Mouse (Mus musculus): Measurements from ENCODE around the gene Siglecf. TPM values are rescaled to one million over a fixed set of nuclear protein-coding genes. Genes with fewer than 3 reads are reported as not detected.
"Not testable (repeated sequence)": the region's sequence is repeated elsewhere in the genome, so short reads cannot be mapped to it uniquely, and the experiment has no call there.

Gene Siglecf
- polyA plus RNA-seq, 1 experiment from 2014 or later: not detected

DNA sequence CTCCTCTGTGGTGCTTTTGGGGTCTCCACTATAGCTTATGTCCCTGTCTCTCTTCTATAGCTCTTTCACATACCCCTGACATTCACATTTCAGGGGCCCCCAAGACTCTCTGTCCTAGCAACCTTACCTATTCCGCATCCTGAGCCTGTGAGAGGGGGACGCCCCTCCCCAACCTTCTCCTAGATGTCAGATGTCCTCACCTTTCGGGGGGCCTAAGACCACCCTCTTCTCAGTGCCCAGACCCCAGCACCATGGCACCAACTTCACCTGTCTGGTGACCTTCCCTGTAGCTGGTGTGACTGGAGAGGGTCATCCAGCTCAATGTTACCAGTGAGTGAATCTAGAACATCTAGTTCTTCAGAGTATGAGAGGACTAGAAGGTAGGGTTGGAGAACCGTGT, 6.7 kb upstream of the Siglecf start:
- Histone ChIP-seq H3K4me2 (no peak overlapping the region), H3K4me1 (no peaks in the 10 kb centered on the region), H3K27ac (no peak overlapping the region), H3K36me3 (ENCODE audit: poor library complexity, severe bottlenecking) (no peaks in the 10 kb centered on the region), H3K27me3 (no peaks in the 10 kb centered on the region), H3K4me3 (no peak overlapping the region), H3K9me3 (replicated peaks) (no peaks in the 10 kb centered on the region), H3K9ac (no peak overlapping the region)
- ATAC-seq: no peak
- 86% methylated on average over 4 of the region's 4 CpGs for WGBS

DNA sequence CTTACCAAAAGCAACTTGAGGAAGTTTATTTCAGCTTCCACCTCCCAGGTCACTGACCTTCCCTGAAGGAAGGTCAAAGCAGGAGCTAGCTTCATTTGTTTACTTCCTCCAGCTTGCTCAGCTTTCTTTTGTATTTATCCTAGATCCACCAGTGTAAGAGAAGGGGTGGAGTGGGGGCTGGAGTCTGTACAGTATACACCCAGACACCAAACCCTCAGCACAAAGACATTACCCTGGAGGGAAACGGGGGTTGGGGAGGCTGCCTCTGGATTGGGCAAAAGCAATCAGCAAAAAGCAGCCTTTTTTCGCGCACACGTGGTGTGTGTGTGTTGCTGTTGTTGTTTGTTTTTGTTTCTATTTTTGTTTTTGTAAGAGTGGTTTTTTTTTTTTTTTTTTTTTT, 5.0 kb upstream of the Siglecf start:
- Histone ChIP-seq H3K9me3 (replicated peaks) (no peaks in the 10 kb centered on the region), H3K27me3 (no peaks in the 10 kb centered on the region), H3K36me3 (ENCODE audit: poor library complexity, severe bottlenecking) (no peaks in the 10 kb centered on the region), H3K4me1 (no peaks in the 10 kb centered on the region), H3K4me3 (no peak overlapping the region), H3K4me2 (no peak overlapping the region), H3K9ac (no peak overlapping the region), H3K27ac (no peak overlapping the region)
- 75% methylated on average over 4 of the region's 4 CpGs for WGBS
- ATAC-seq: no peak

DNA sequence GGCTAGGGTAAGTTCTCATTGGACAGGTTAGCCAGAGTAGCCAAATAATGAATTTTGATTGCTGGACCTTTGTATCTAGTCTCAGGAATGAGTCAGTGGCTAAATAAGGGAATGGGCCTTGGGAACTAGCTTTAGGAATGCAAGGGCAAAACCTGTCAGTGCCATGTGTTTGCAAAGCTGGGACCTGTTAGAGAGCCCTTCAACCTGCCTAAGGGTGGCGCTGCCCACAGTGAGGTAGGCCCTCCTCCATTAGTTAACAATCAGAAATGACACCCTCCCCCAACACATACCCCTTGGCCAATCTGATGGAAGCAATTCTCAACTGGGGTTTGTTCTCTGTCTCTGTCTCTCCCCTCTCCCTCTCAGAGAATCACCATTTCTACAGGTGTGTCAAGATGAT, 4.6 kb upstream of the Siglecf start:
- no peaks in the 10 kb centered on the region for H3K4me1 ChIP-seq
- no peaks in the 10 kb centered on the region for H3K9me3 ChIP-seq (replicated peaks)
- no peak overlapping the region for H3K27ac ChIP-seq
- 76% methylated on average over 1 of the region's 1 CpGs for WGBS
- no peak overlapping the region for H3K4me2 ChIP-seq
- no peaks in the 10 kb centered on the region for H3K27me3 ChIP-seq
- no peaks in the 10 kb centered on the region for H3K36me3 ChIP-seq (ENCODE audit: poor library complexity, severe bottlenecking)
- no peak overlapping the region for H3K4me3 ChIP-seq
- ATAC-seq: no peak
- no peak overlapping the region for H3K9ac ChIP-seq

GRCm38 (mm10) chr7:43349623-43350022, 1.5 kb upstream of the Siglecf start:
- H3K27ac ChIP-seq; H3K36me3 ChIP-seq (ENCODE audit: poor library complexity, severe bottlenecking); H3K9ac ChIP-seq; H3K4me2 ChIP-seq; H3K27me3 ChIP-seq; H3K4me3 ChIP-seq; H3K9me3 ChIP-seq (replicated peaks); ATAC-seq; H3K4me1 ChIP-seq: not testable (repeated sequence)
- WGBS: 73% methylated on average over 5 of the region's 5 CpGs

- 67% methylated on average over 4 of the region's 4 CpGs for WGBS
- H3K4me1 ChIP-seq: no peaks in the 10 kb centered on the region
- H3K9me3 ChIP-seq (replicated peaks): no peaks in the 10 kb centered on the region
- H3K9ac ChIP-seq: no peak overlapping the region
- no peaks in the 10 kb centered on the region for H3K36me3 ChIP-seq (ENCODE audit: poor library complexity, severe bottlenecking)
- H3K27me3 ChIP-seq: no peaks in the 10 kb centered on the region
- H3K27ac ChIP-seq: no peak overlapping the region
- no peak overlapping the region for H3K4me2 ChIP-seq
- H3K4me3 ChIP-seq: no peak overlapping the region
- no peak for ATAC-seq
These were observed 2.0 kb downstream of the Siglecf start for GRCm38 (mm10) chr7:43353118-43353517.

DNA sequence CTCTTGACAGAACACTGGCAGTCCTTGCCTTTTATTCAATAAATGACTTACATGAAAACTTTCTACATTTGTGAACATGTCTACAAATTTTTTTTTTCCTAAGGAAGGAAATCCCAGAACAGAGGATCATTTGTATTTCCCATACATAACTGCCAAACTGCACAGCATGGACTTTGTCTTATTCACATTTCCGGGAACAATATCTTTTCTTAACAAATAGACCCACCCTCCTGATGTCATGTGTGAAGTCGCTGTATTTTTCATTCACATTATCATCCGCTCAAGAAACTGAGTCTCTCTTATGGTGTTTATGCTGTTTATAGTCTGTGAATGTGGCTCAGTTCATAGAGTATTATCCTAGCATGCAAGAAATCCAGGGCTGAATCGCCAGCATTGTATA, 2.6 kb downstream of the Siglecf start:
- Histone ChIP-seq H3K27me3 (no peaks in the 10 kb centered on the region), H3K9ac (no peak overlapping the region), H3K4me1 (no peaks in the 10 kb centered on the region), H3K9me3 (replicated peaks) (no peaks in the 10 kb centered on the region), H3K4me2 (no peak overlapping the region), H3K36me3 (ENCODE audit: poor library complexity, severe bottlenecking) (no peaks in the 10 kb centered on the region), H3K27ac (no peak overlapping the region), H3K4me3 (no peak overlapping the region)
- no peak for ATAC-seq
- WGBS: 84% methylated on average over 4 of the region's 4 CpGs

DNA sequence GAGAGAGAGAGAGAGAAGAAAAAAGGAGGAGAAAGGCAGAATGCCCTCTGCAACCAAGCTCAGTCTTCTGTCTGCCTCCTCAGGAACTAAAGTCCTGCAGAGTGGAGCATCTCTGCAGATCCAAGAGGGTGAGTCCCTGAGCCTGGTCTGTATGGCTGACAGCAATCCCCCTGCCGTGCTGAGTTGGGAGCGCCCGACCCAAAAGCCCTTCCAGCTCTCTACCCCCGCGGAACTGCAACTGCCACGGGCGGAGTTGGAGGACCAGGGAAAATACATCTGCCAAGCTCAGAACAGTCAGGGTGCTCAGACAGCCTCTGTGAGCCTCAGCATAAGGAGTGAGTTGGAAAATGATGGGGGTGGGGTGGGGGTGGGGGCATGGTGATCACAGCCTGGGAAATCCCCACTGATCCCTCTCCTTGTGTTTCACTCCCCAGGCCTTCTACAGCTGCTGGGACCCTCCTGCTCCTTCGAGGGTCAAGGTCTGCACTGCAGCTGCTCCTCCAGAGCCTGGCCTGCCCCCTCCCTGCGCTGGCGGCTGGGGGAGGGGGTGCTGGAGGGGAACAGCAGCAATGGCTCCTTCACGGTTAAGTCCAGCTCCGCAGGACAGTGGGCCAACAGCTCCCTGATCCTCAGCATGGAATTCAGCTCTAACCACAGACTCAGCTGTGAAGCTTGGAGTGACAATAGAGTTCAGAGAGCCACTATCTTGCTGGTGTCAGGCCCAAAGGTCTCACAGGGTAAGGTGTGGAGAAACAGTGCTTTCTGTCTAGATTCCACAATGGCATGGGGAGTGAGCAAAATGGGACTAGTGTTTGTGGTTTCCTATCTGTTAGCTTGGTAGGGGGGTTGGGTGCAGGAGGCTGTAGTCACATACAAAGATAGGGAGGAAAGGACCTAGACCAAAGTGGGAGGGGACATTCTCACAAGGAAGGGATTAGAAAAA, 4.0 kb downstream of the Siglecf start:
- no peak overlapping the region for H3K4me2 ChIP-seq
- H3K9me3 ChIP-seq (replicated peaks): no peaks in the 10 kb centered on the region
- 14% methylated on average over 12 of the region's 12 CpGs for WGBS
- H3K4me1 ChIP-seq: no peaks in the 10 kb centered on the region
- no peaks in the 10 kb centered on the region for H3K27me3 ChIP-seq
- ATAC-seq: no peak
- H3K36me3 ChIP-seq (ENCODE audit: poor library complexity, severe bottlenecking): no peaks in the 10 kb centered on the region
- no peak overlapping the region for H3K4me3 ChIP-seq
- no peak overlapping the region for H3K27ac ChIP-seq
- no peak overlapping the region for H3K9ac ChIP-seq

DNA sequence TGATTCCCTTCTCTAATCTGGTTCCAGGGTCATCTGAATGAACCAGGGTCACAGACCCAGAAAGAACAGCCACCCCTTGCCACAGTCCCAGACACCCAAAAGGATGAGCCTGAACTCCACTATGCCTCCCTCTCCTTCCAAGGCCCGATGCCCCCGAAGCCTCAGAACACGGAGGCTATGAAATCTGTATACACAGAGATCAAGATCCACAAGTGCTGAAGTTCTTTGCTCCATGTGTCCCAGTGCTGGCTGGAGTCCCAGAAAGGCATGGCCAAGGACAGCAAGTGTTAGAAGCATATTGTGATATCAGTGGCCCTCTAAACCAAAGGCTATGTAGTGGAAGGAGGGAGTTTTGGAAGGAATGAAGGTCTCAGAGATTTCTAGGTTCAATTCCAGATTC, 7.4 kb downstream of the Siglecf start:
- Histone ChIP-seq H3K9ac (no peak overlapping the region), H3K27ac (no peak overlapping the region), H3K4me3 (no peak overlapping the region), H3K4me1 (no peaks in the 10 kb centered on the region), H3K27me3 (no peaks in the 10 kb centered on the region), H3K36me3 (ENCODE audit: poor library complexity, severe bottlenecking) (no peaks in the 10 kb centered on the region), H3K4me2 (no peak overlapping the region), H3K9me3 (replicated peaks) (no peaks in the 10 kb centered on the region)
- 84% methylated on average over 3 of the region's 3 CpGs for WGBS
- ATAC-seq: no peak

DNA sequence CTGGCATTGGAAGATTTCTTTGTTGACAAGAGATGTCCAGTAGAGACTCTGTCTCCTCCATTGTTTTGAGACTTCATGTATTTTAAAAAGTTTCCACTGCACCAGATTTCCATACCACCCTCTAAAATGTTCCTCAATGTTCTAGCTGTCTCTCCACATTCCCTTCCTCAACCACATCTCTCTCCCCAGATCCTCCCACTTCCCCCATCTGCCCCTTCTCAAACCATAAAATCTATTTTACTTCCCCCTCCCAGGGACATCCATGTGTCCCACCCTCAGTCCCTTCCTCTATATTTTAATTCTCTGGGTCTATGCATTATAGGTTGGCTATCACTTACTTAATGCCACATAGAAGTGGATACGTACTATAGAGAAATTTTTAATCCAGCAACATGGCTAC, 10.3 kb downstream of the Siglecf start:
- no peak overlapping the region for H3K27ac ChIP-seq
- H3K36me3 ChIP-seq (ENCODE audit: poor library complexity, severe bottlenecking): no peaks in the 10 kb centered on the region
- H3K27me3 ChIP-seq: no peaks in the 10 kb centered on the region
- no peaks in the 10 kb centered on the region for H3K4me1 ChIP-seq
- H3K4me2 ChIP-seq: no peak overlapping the region
- no peak for ATAC-seq
- no peaks in the 10 kb centered on the region for H3K9me3 ChIP-seq (replicated peaks)
- 77% methylated on average over 1 of the region's 1 CpGs for WGBS
- H3K9ac ChIP-seq: no peak overlapping the region
- H3K4me3 ChIP-seq: no peak overlapping the region

DNA sequence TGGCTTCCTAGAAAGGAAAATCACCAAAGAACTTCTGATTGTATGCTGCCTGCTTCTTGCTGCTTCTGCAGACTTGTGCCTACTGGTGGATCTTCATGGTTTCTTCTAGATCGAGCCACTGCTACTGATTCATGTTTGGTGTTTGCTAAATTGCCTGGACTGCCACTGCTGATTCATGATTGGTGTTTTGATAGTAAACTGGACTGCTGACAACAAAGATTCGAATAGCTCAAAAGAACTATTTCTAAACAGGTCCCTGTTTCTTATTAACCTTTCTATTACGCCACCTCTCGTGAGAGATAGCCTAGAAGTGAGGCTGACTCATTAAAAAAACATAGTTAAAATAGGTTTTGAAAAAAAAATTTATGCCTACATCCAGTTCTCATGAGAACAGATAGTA, 10.9 kb downstream of the Siglecf start:
- WGBS: 81% methylated on average over 4 of the region's 4 CpGs
- no peaks in the 10 kb centered on the region for H3K9me3 ChIP-seq (replicated peaks)
- H3K4me2 ChIP-seq: no peak overlapping the region
- H3K4me1 ChIP-seq: no peaks in the 10 kb centered on the region
- no peak overlapping the region for H3K4me3 ChIP-seq
- H3K27me3 ChIP-seq: no peaks in the 10 kb centered on the region
- no peak overlapping the region for H3K27ac ChIP-seq
- no peaks in the 10 kb centered on the region for H3K36me3 ChIP-seq (ENCODE audit: poor library complexity, severe bottlenecking)
- H3K9ac ChIP-seq: no peak overlapping the region
- no peak for ATAC-seq

- Histone ChIP-seq H3K9ac (no peak overlapping the region), H3K9me3 (replicated peaks) (no peaks in the 10 kb centered on the region), H3K36me3 (ENCODE audit: poor library complexity, severe bottlenecking) (no peaks in the 10 kb centered on the region), H3K4me3 (no peak overlapping the region), H3K27me3 (no peaks in the 10 kb centered on the region), H3K27ac (no peak overlapping the region), H3K4me2 (no peak overlapping the region), H3K4me1 (no peaks in the 10 kb centered on the region)
- no peak for ATAC-seq
- 14% methylated on average over 5 of the region's 5 CpGs for WGBS
These were observed 27.1 kb downstream of the Siglecf start for GRCm38 (mm10) chr7:43378226-43378625.

DNA sequence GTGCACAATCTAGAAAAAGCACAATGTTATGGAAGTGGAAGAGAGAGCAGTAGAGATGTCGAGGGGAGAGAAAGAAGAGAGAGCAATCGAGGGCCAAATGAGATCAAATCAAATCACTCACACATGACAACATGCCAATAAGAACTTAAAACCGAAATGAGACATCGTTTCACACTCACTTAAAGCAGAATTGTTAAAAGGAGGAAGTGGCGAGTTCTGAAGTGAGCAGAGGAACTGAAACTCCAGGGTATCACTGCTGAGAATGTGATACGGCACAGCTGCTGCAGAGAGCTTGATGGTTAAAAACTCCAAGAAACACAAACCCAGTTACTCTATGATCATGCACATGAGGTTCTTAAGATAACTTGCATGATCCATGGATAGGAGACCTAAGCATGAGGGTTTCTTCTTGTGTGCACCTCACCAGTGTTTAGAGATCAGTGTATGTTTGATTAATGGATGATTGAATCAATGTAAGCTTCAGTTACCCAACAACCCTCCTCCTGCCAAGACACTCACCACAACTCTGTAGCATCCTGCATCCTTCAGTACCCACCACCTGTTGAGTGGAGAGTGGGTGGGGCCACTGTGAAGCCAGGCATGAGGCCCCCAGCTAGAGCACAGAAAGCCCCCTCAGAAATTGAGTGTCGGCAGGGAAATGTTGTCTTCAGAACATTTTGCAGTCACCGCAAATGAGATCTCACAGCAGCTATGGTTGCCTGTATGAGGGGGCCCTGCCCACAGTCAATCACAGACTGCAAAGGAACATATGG, 41.4 kb downstream of the Siglecf start:
- Histone ChIP-seq H3K27ac (no peak overlapping the region), H3K4me3 (no peak overlapping the region), H3K36me3 (ENCODE audit: poor library complexity, severe bottlenecking) (no peaks in the 10 kb centered on the region), H3K4me2 (no peak overlapping the region), H3K4me1 (no peaks in the 10 kb centered on the region), H3K9me3 (replicated peaks) (no peaks in the 10 kb centered on the region; the same call in 1 of the 2 replicates), H3K27me3 (no peaks in the 10 kb centered on the region), H3K9ac (no peak overlapping the region)
- ATAC-seq: no peak
- WGBS: 86% methylated on average over 8 of the region's 8 CpGs
